8 mouse cellular contexts compared by ENCODE assay signal in genomic region chr19:47837527-47837901, GRCm38 (mm10). TPM values are rescaled to one million over a fixed set of nuclear protein-coding genes. Genes with fewer than 3 reads are reported as not detected.
DNase-seq lines count a peak whose midpoint lies in the region; ATAC-seq lines count a peak whose summit lies in the region.

No protein-coding gene starts in this region.

- H3K9ac ChIP-seq in heart, embryonic 13.5 days = peak overlapping the region; percentile 71
- H3K9ac ChIP-seq in hindbrain, embryonic 14.5 days = peak overlapping the region; percentile 51
- H3K9ac ChIP-seq in midbrain, embryonic 12.5 days (replicated peaks) = 0 out of 2 replicates have a peak overlapping the region, but pooled peaks have one; percentile 43

- H3K27me3 ChIP-seq in heart, embryonic 13.5 days (replicated peaks) = peaks cover 36% of the 10 kb centered on the region
- no peaks in the 10 kb centered on the region for H3K27me3 ChIP-seq in hindbrain, embryonic 14.5 days (ENCODE audit: control insufficient read depth, insufficient read depth, low read length)
- peaks cover 17% of the 10 kb centered on the region for H3K27me3 ChIP-seq in midbrain, embryonic 12.5 days

- H3K27ac ChIP-seq in heart, embryonic 13.5 days (replicated peaks) = no peak overlapping the region
- no peak overlapping the region for H3K27ac ChIP-seq in hindbrain, embryonic 14.5 days
- no peak overlapping the region for H3K27ac ChIP-seq in midbrain, embryonic 12.5 days (replicated peaks)

- H3K9me3 ChIP-seq in heart, embryonic 13.5 days = no peaks in the 10 kb centered on the region
- no peaks in the 10 kb centered on the region for H3K9me3 ChIP-seq in hindbrain, embryonic 14.5 days (ENCODE audit: control insufficient read depth, low read length)
- H3K9me3 ChIP-seq in midbrain, embryonic 12.5 days = no peaks in the 10 kb centered on the region

- H3K36me3 ChIP-seq in heart, embryonic 13.5 days = no peaks in the 10 kb centered on the region
- H3K36me3 ChIP-seq in hindbrain, embryonic 14.5 days (replicated peaks; ENCODE audit: control insufficient read depth, insufficient read depth) = no peaks in the 10 kb centered on the region
- H3K36me3 ChIP-seq in midbrain, embryonic 12.5 days = no peaks in the 10 kb centered on the region

- H3K4me1 ChIP-seq in heart, embryonic 13.5 days = peaks cover 4% of the 10 kb centered on the region
- 0 out of 2 replicates have a peak, but pooled peaks cover 3% of the 10 kb centered on the region for H3K4me1 ChIP-seq in hindbrain, embryonic 14.5 days (replicated peaks; ENCODE audit: control insufficient read depth, insufficient read depth, low read length)
- peaks cover 5% of the 10 kb centered on the region for H3K4me1 ChIP-seq in midbrain, embryonic 12.5 days

- WGBS in heart, embryonic 13.5 days = 2% methylated on average over 6 of the region's 6 CpGs
- 4% methylated on average over 6 of the region's 6 CpGs for WGBS in hindbrain, embryonic 14.5 days
- WGBS in midbrain, embryonic 12.5 days = 0% methylated on average over 6 of the region's 6 CpGs

- ATAC-seq in heart, embryonic 13.5 days (ENCODE audit: extremely low read depth, insufficient number of reproducible peaks, low FRiP score, low TSS enrichment) = no peak
- ATAC-seq in hindbrain, embryonic 14.5 days (ENCODE audit: low FRiP score) = peak; percentile 59; the same call in 1 of the 2 replicates
- ATAC-seq in midbrain, embryonic 12.5 days (ENCODE audit: low FRiP score, low read depth) = no peak; the same call in 1 of the 2 replicates

- H3K4me3 ChIP-seq in heart, embryonic 13.5 days = peak overlapping the region; percentile 62
- H3K4me3 ChIP-seq in hindbrain, embryonic 14.5 days (replicated peaks; ENCODE audit: low read length) = peak overlapping the region; percentile 57
- H3K4me3 ChIP-seq in midbrain, embryonic 12.5 days = peak overlapping the region; percentile 50

- DNase-seq in heart, postnatal 4 days = no peak
- DNase-seq in R1 (ENCODE audit: low read depth, low spot score) = peak; percentile 36
- no peak for DNase-seq in hindbrain, embryonic 14.5 days (ENCODE audit: low spot score)
- DNase-seq in ovary, adult 18-20 months (ENCODE audit: low spot score) = no peak
- DNase-seq in MN1 (ENCODE audit: low spot score) = no peak
- DNase-seq in thymus, postnatal 4 days = no peak

- H3K4me2 ChIP-seq in heart, embryonic 13.5 days = peak overlapping the region; percentile 94
- peak overlapping the region; percentile 82 for H3K4me2 ChIP-seq in hindbrain, embryonic 14.5 days (replicated peaks)
- peak overlapping the region; percentile 74 for H3K4me2 ChIP-seq in midbrain, embryonic 12.5 days (replicated peaks)

RNA-seq across cellular contexts. Expression of gene Gsto1, which starts 17.3 kb away (rescaled TPM):
- 85.2 and 89.5 TPM in 2 replicates for polyA plus RNA-seq in heart, embryonic 13.5 days (2015; fragmentation: Nextera tagmentation; extraction: Ambion mirVana)
- total RNA-seq in heart, postnatal 4 days (2021) = 10 to 100 TPM; 68.9 to 69.7 TPM
- polyA plus RNA-seq in hindbrain, embryonic 14.5 days (2014; fragmentation: Nextera tagmentation; extraction: Ambion mirVana) = 127 and 135 TPM in 2 replicates
- polyA plus RNA-seq in midbrain, embryonic 12.5 days (2016; fragmentation: Nextera tagmentation; extraction: Ambion mirVana) = 66.4 and 77.5 TPM in 2 replicates

RNA-seq across cellular contexts. Expression of gene Gsto2, which starts 27.8 kb away (rescaled TPM):
- polyA plus RNA-seq in heart, embryonic 13.5 days (2015; fragmentation: Nextera tagmentation; extraction: Ambion mirVana) = 1.0 and 1.4 TPM in 2 replicates
- total RNA-seq in heart, postnatal 4 days (2021) = 1 to 10 TPM; 1.5 to 1.8 TPM
- 1.2 and 1.3 TPM in 2 replicates for polyA plus RNA-seq in hindbrain, embryonic 14.5 days (2014; fragmentation: Nextera tagmentation; extraction: Ambion mirVana)
- 0.73 and 1.5 TPM in 2 replicates for polyA plus RNA-seq in midbrain, embryonic 12.5 days (2016; fragmentation: Nextera tagmentation; extraction: Ambion mirVana)
